Mouse (Mus musculus): Measurements from ENCODE around the gene Gm7358. TPM values are rescaled to one million over a fixed set of nuclear protein-coding genes. Genes with fewer than 3 reads are reported as not detected.
"Not testable (repeated sequence)": the region's sequence is repeated elsewhere in the genome, so short reads cannot be mapped to it uniquely, and the experiment has no call there.

Gm7358 gene
- polyA plus RNA-seq (2011; ENCODE audit: insufficient read length, low read depth, missing spikeins) = not detected in 2 replicates

- not testable (repeated sequence) for H3K4me3 ChIP-seq (ENCODE audit: insufficient read depth, low read length); H3K4me1 ChIP-seq (ENCODE audit: control insufficient read depth, insufficient read depth, low read length); H3K27ac ChIP-seq (ENCODE audit: insufficient read depth, low read length)
Measured at GRCm38 (mm10) chr17:14059431-14059830, at the start of gene Gm7358. Gene Gm7358 (minus strand): TSS chr17:14059531.

DNA sequence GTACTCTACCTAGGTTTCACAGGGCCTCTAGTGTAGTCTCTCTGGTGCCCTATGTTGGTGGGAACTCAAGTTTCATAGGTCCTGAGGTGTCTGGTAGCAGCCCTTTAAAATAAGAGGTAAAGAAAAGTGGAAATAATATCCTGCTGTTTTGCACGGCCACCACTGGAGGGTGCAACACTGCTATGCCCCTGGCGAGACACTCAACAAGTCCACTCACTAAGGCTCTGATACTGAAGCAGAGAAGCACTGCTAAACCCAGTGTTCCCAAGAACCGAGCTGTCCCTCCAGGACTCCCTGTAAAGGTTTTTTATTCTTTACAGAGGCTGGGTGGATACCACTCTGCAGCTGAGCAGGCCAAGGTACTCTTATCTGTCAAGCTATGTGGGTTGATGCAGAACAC is 43.7 kb upstream of the Gm7358 start:
- H3K4me1 ChIP-seq (ENCODE audit: control insufficient read depth, insufficient read depth, low read length); H3K4me3 ChIP-seq (ENCODE audit: insufficient read depth, low read length); H3K27ac ChIP-seq (ENCODE audit: insufficient read depth, low read length): not testable (repeated sequence)
- TF ChIP-seq CTCF (IDR thresholded peaks at IDR 0.05; ENCODE audit: borderline replicate concordance, insufficient read depth, low read length) = peak; percentile 22; the same call in 1 of the 2 replicates

- not testable (repeated sequence) for H3K27ac ChIP-seq (ENCODE audit: insufficient read depth, low read length); H3K4me1 ChIP-seq (ENCODE audit: control insufficient read depth, insufficient read depth, low read length)
Measured at GRCm38 (mm10) chr17:14101446-14101980, 42.2 kb upstream of the Gm7358 start.

GRCm38 (mm10) chr17:14099886-14100285 is 40.6 kb upstream of the Gm7358 start:
- H3K27ac ChIP-seq (ENCODE audit: insufficient read depth, low read length); H3K4me3 ChIP-seq (ENCODE audit: insufficient read depth, low read length); H3K4me1 ChIP-seq (ENCODE audit: control insufficient read depth, insufficient read depth, low read length): not testable (repeated sequence)

More at GRCm38 (mm10) chr17:14101446-14101980, 42.2 kb upstream of the Gm7358 start:
- not testable (repeated sequence) for H3K4me3 ChIP-seq (ENCODE audit: insufficient read depth, low read length)

GRCm38 (mm10) chr17:14094165-14094564 is 34.8 kb upstream of the Gm7358 start:
- H3K27ac ChIP-seq (ENCODE audit: insufficient read depth, low read length); H3K4me3 ChIP-seq (ENCODE audit: insufficient read depth, low read length); H3K4me1 ChIP-seq (ENCODE audit: control insufficient read depth, insufficient read depth, low read length): not testable (repeated sequence)

DNA sequence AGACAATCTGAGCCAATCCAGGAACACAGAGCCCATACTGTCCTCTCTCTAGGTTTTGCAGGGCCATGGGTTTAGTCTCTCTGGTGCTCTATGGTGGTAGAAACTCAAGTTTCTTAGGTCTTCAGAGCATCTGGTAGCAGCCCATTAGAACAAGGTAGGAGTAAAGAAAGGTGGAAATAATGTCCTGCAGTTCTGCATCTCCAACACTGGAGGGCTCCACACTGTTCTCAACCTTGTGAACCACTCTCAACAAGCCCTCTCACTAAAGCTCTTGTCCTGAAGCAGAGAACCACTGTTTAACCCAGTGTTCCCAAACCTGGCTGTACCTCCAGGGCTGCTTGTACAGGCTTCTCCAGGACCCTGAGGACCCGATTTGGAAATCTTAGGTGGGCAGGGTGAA is 27.3 kb upstream of the Gm7358 start:
- H3K27ac ChIP-seq (ENCODE audit: insufficient read depth, low read length); H3K4me3 ChIP-seq (ENCODE audit: insufficient read depth, low read length); H3K4me1 ChIP-seq (ENCODE audit: control insufficient read depth, insufficient read depth, low read length): not testable (repeated sequence)

DNA sequence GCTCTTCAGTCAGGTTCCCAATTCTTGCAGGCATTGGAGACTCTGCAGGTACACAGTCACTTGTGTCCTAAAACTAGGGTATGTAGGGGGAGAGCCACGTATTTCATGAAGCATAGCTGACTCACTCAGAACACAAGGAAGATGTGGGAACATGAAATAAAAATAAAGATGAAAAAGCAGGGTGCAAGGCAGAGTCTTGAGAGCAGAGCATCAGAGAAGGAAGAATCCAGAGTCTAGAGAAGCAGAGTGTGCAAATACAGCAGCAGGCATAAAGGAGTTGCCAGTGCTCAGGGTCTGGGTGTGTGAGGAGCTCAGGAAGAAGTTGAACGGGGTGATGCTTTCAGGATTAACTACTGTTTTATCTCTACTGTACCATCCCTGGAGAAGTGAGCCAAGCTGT is 17.5 kb downstream of the Gm7358 start:
- not testable (repeated sequence) for H3K4me1 ChIP-seq (ENCODE audit: control insufficient read depth, insufficient read depth, low read length); H3K4me3 ChIP-seq (ENCODE audit: insufficient read depth, low read length); H3K27ac ChIP-seq (ENCODE audit: insufficient read depth, low read length)

GRCm38 (mm10) chr17:14037012-14037411 is 22.3 kb downstream of the Gm7358 start:
- not testable (repeated sequence) for H3K4me1 ChIP-seq (ENCODE audit: control insufficient read depth, insufficient read depth, low read length); H3K27ac ChIP-seq (ENCODE audit: insufficient read depth, low read length); H3K4me3 ChIP-seq (ENCODE audit: insufficient read depth, low read length)

DNA sequence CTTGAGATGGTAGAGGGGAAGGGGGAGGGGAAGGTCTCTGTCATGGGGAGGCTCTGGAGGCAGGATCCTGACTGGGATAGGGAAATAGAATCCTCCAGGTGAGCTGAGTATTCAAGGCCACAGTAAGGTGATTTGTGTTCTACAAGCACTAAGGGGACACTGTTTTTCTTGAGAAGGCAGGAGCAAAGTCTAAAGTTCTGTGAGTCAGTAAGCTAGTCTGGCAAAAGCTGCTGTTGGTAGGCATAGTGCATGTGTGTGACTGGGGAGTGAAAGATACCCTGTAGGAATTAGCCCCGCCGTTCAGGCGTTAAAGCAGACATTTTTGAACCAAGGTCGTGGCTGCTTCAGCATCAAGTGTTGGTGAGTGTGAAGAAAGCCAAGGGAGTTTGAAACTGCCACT is 23.2 kb downstream of the Gm7358 start:
- not testable (repeated sequence) for H3K4me3 ChIP-seq (ENCODE audit: insufficient read depth, low read length); H3K4me1 ChIP-seq (ENCODE audit: control insufficient read depth, insufficient read depth, low read length); H3K27ac ChIP-seq (ENCODE audit: insufficient read depth, low read length)

Other genes starting within 250 kb of the Gm7358 start
- gene Gm7168, start 111.2 kb downstream of the Gm7358 start, polyA plus RNA-seq (2011; ENCODE audit: insufficient read length, low read depth, missing spikeins) = not detected in 2 replicates
- not detected in 2 replicates for gene Gm7356, start 55.8 kb downstream of the Gm7358 start, polyA plus RNA-seq (2011; ENCODE audit: insufficient read length, low read depth, missing spikeins)
- gene Dact2, start 144.8 kb upstream of the Gm7358 start, polyA plus RNA-seq (2011; ENCODE audit: insufficient read length, low read depth, missing spikeins) = 0.49 and 0.70 TPM in 2 replicates
- gene Smoc2, start 220.0 kb upstream of the Gm7358 start, polyA plus RNA-seq (2011; ENCODE audit: insufficient read length, low read depth, missing spikeins) = 75.3 and 88.4 TPM in 2 replicates